Mouse (Mus musculus): ENCODE measurements around the gene Kank3.

GRCm38 (mm10) chr17:33808192-33808591, 2.1 kb upstream of the Kank3 start:
- no peak for TF ChIP-seq CTCF (IDR thresholded peaks at IDR 0.05)
- TF ChIP-seq EP300 (IDR thresholded peaks at IDR 0.05) = no peak

Measured in lung, postnatal 0 days (tissue).